Mouse (Mus musculus) thymus, adult 2 months (tissue): ENCODE data around the gene Mphosph9.

Experiments
- CTCF ChIP-seq: fragments of 200-500 bp; IDR thresholded peaks from 2 replicates; pipeline ENCODE4 v1.5.1; 2012; ENCODE audit warnings: mild to moderate bottlenecking, control low read depth, low read length, moderate library complexity, borderline replicate concordance; ENCODE audit not compliant: control insufficient read depth, poor library complexity, insufficient read depth; ENCODE audit errors: extremely low read depth
- POLR2A ChIP-seq: fragments of 200-500 bp; IDR thresholded peaks from 2 replicates; pipeline ENCODE4 v1.6.1; 2012; ENCODE audit warnings: mild to moderate bottlenecking, low read length, control low read depth, moderate library complexity; ENCODE audit not compliant: control insufficient read depth, poor library complexity, insufficient read depth; ENCODE audit errors: extremely low read depth

DNA sequence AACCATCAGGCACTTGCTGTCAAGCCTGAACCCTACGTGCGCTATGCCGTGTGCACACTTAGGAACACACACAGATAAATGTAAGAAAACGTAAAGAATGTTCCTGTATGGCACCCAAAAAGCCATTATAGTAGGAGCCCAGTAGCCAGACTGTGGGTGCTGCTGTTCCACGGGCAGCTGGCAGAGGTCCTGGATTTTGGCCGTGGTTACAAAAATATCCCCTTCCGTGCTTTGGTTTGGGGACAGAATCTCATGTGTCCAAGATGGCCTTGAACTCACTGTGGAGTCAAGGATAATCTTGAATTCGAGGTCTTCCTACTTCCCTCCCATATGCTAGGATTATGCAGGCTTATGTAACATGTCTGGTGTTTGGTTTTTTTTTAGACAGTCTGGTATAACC lies 15.1 kb upstream of the Mphosph9 start:
- TF ChIP-seq POLR2A (no peak), CTCF (no peak)
